Mouse (Mus musculus): ENCODE results near the gene Dpp7. TPM values are rescaled to one million over a fixed set of nuclear protein-coding genes. Genes with fewer than 3 reads are reported as not detected.
A peak's percentile ranks its signal among the peaks of the same experiment; 100 is the strongest.

The Dpp7 gene
- polyA plus RNA-seq, 1 experiment from 2014 or later = 10.6 TPM

- Histone ChIP-seq H3K9ac (ENCODE audit: low read length) (no peak overlapping the region), H3K36me3 (ENCODE audit: control insufficient read depth, insufficient read depth) (no peaks in the 10 kb centered on the region), H3K4me1 (ENCODE audit: control insufficient read depth, insufficient read depth, low read length) (peaks cover 6% of the 10 kb centered on the region; the same call in 1 of the 2 replicates), H3K9me3 (replicated peaks; ENCODE audit: control insufficient read depth, low read length) (no peaks in the 10 kb centered on the region), H3K27me3 (ENCODE audit: control insufficient read depth, insufficient read depth, low read length) (peaks cover 71% of the 10 kb centered on the region), H3K4me2 (ENCODE audit: low read depth, low read length) (no peak overlapping the region), H3K4me3 (ENCODE audit: low read length) (no peak overlapping the region), H3K27ac (ENCODE audit: low read length) (no peak overlapping the region)
- no peak for ATAC-seq (replicated peaks; ENCODE audit: extremely low read depth, insufficient read depth, low FRiP score)
- 67% methylated on average over 1 of the region's 1 CpGs for WGBS
Observed at GRCm38 (mm10) chr2:25397010-25397409, 40.9 kb upstream of the Dpp7 start.

DNA sequence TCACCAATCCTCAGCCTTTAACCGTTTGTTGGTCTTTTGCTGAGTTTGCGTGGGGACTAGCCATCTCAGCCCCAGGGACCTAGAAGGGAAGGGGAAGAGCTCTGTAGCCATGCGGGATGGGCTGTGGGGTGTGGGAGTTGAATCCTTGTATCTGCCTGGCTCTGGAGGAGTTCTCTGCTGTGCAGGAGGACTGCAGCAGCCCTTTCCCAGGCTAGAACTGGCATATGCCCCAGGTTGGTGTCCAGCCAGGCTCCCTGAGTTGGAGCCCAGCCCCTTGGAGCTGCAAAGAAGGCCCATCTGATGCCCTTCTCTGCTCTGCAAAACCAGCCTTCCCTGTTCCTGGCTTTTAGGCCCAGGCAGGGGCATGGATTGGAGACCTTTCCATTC lies 40.4 kb upstream of the Dpp7 start:
- Histone ChIP-seq H3K27me3 (ENCODE audit: control insufficient read depth, insufficient read depth, low read length) (peaks cover 67% of the 10 kb centered on the region), H3K4me2 (ENCODE audit: low read depth, low read length) (peak overlapping the region; percentile 68), H3K4me1 (ENCODE audit: control insufficient read depth, insufficient read depth, low read length) (peaks cover 6% of the 10 kb centered on the region; the same call in 1 of the 2 replicates), H3K27ac (ENCODE audit: low read length) (no peak overlapping the region), H3K9me3 (replicated peaks; ENCODE audit: control insufficient read depth, low read length) (no peaks in the 10 kb centered on the region), H3K9ac (ENCODE audit: low read length) (no peak overlapping the region; the same call in 1 of the 2 replicates), H3K36me3 (ENCODE audit: control insufficient read depth, insufficient read depth) (no peaks in the 10 kb centered on the region), H3K4me3 (ENCODE audit: low read length) (peak overlapping the region; percentile 47; the same call in 1 of the 2 replicates)
- ATAC-seq (replicated peaks; ENCODE audit: extremely low read depth, insufficient read depth, low FRiP score) = no peak
- 28% methylated on average over 3 of the region's 3 CpGs for WGBS

GRCm38 (mm10) chr2:25395721-25396596 lies 39.8 kb upstream of the Dpp7 start, which contains the start of gene Entpd2:
TSS of gene Entpd2 (plus strand) at chr2:25395874.
- 0 out of 2 replicates have a peak, but pooled peaks have one; percentile 5 for ATAC-seq (replicated peaks; ENCODE audit: extremely low read depth, insufficient read depth, low FRiP score)
- Histone ChIP-seq H3K4me1 (ENCODE audit: control insufficient read depth, insufficient read depth, low read length) (peaks cover 6% of the 10 kb centered on the region; the same call in 1 of the 2 replicates), H3K9ac (ENCODE audit: low read length) (peak within 1 kb of the TSS; percentile 50), H3K4me2 (ENCODE audit: low read depth, low read length) (peak within 1 kb of the TSS; percentile 68), H3K9me3 (replicated peaks; ENCODE audit: control insufficient read depth, low read length) (no peaks in the 10 kb centered on the region), H3K27ac (ENCODE audit: low read length) (no peak within 1 kb of the TSS), H3K4me3 (ENCODE audit: low read length) (peak within 1 kb of the TSS; percentile 47), H3K27me3 (ENCODE audit: control insufficient read depth, insufficient read depth, low read length) (peaks cover 61% of the 10 kb centered on the region), H3K36me3 (ENCODE audit: control insufficient read depth, insufficient read depth) (no peaks in the 10 kb centered on the region)
- 2% methylated on average over 57 of the region's 57 CpGs for WGBS

DNA sequence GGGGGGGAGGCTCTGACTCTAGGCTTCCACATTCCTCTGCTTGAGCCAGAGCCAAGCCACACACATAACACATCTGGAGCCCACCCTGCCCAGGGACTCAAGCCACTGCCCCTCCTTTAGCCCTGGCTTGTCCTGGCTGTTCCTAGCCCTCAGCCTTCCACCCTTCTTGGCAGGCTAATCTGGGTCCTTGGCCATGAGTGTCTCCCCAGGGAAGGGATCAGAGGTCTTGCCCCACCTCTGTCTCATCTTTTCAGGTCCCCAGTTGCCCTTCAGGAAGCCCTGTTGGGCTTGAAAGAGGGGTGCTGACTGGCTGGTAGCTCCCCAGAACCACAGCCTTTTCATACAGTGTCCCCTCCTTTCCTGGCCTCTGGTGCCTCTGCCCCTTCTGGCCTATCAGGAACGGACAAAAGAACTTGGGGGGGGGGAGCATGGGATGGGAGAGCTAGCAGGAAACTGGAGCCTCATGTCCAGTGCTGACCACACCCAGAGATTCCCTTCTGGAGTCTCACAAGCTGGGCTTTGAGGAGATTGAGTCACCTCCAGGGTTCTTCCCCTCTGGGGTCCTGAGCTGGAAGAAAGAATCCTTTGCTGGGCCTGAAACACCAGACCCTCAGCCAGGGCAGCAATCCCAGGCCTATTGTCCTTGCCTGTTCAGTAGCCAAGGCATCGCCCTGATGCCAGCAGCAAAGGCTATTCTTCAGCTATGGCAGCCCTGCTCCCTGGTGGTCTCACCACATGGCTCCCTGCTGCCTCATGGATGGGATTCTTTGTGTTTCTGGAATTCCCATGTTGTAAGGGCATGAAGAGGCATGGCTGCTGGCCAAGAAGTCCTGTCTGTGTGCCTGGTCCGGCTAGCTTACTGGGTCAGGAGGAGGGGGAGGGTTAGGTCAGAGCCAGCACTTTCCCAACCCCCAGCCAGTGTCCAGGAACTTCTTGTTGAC lies 38.4 kb upstream of the Dpp7 start:
- ATAC-seq (replicated peaks; ENCODE audit: extremely low read depth, insufficient read depth, low FRiP score) = no peak
- no peak overlapping the region for H3K27ac ChIP-seq (ENCODE audit: low read length)
- H3K27me3 ChIP-seq (ENCODE audit: control insufficient read depth, insufficient read depth, low read length) = peaks cover 50% of the 10 kb centered on the region
- WGBS = 34% methylated on average over 3 of the region's 3 CpGs
- no peaks in the 10 kb centered on the region for H3K36me3 ChIP-seq (ENCODE audit: control insufficient read depth, insufficient read depth)
- no peak overlapping the region for H3K9ac ChIP-seq (ENCODE audit: low read length)
- no peaks in the 10 kb centered on the region for H3K9me3 ChIP-seq (replicated peaks; ENCODE audit: control insufficient read depth, low read length)
- H3K4me3 ChIP-seq (ENCODE audit: low read length) = no peak overlapping the region
- H3K4me1 ChIP-seq (ENCODE audit: control insufficient read depth, insufficient read depth, low read length) = peaks cover 6% of the 10 kb centered on the region; the same call in 1 of the 2 replicates
- no peak overlapping the region for H3K4me2 ChIP-seq (ENCODE audit: low read depth, low read length)

GRCm38 (mm10) chr2:25391266-25391665 lies 35.1 kb upstream of the Dpp7 start:
- peaks cover 19% of the 10 kb centered on the region for H3K27me3 ChIP-seq (ENCODE audit: control insufficient read depth, insufficient read depth, low read length)
- ATAC-seq (replicated peaks; ENCODE audit: extremely low read depth, insufficient read depth, low FRiP score) = no peak

DNA sequence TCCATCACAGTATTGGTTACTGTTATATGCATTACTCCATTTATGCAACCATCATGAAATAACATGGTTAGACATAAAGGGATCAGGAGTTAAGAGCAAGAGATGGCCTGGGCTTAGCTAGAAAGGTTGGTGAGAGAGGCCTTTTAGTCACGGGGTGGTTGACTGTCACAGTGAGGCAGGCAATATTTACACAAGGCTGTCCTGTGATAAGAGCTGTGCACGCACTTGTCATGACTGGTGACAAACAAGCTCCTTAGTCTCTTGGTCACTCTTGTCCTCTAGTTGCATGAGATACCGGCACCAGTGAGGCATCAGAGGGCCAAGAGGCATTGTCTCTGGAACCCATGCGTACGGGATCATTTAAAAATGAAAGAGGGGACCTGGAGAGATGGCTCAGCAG lies 28.3 kb upstream of the Dpp7 start:
- ATAC-seq (replicated peaks; ENCODE audit: extremely low read depth, insufficient read depth, low FRiP score) = no peak
- 50% methylated on average over 5 of the region's 5 CpGs for WGBS
- Histone ChIP-seq H3K36me3 (ENCODE audit: control insufficient read depth, insufficient read depth) (no peaks in the 10 kb centered on the region), H3K27me3 (ENCODE audit: control insufficient read depth, insufficient read depth, low read length) (0 out of 2 replicates have a peak, but pooled peaks cover 2% of the 10 kb centered on the region), H3K9me3 (replicated peaks; ENCODE audit: control insufficient read depth, low read length) (no peaks in the 10 kb centered on the region), H3K9ac (ENCODE audit: low read length) (no peak overlapping the region), H3K4me2 (ENCODE audit: low read depth, low read length) (no peak overlapping the region), H3K4me1 (ENCODE audit: control insufficient read depth, insufficient read depth, low read length) (no peaks in the 10 kb centered on the region), H3K4me3 (ENCODE audit: low read length) (no peak overlapping the region), H3K27ac (ENCODE audit: low read length) (no peak overlapping the region)

More at GRCm38 (mm10) chr2:25391266-25391665, 35.1 kb upstream of the Dpp7 start:
- no peaks in the 10 kb centered on the region for H3K36me3 ChIP-seq (ENCODE audit: control insufficient read depth, insufficient read depth)
- peaks cover 6% of the 10 kb centered on the region; the same call in 1 of the 2 replicates for H3K4me1 ChIP-seq (ENCODE audit: control insufficient read depth, insufficient read depth, low read length)
- no peak overlapping the region for H3K4me2 ChIP-seq (ENCODE audit: low read depth, low read length)
- WGBS = 66% methylated on average over 5 of the region's 5 CpGs
- H3K4me3 ChIP-seq (ENCODE audit: low read length) = no peak overlapping the region
- H3K9ac ChIP-seq (ENCODE audit: low read length) = no peak overlapping the region
- H3K9me3 ChIP-seq (replicated peaks; ENCODE audit: control insufficient read depth, low read length) = no peaks in the 10 kb centered on the region
- H3K27ac ChIP-seq (ENCODE audit: low read length) = no peak overlapping the region

- Histone ChIP-seq H3K9me3 (replicated peaks; ENCODE audit: control insufficient read depth, low read length) (no peaks in the 10 kb centered on the region), H3K4me1 (ENCODE audit: control insufficient read depth, insufficient read depth, low read length) (peaks cover 14% of the 10 kb centered on the region), H3K36me3 (ENCODE audit: control insufficient read depth, insufficient read depth) (peaks cover 2% of the 10 kb centered on the region; the same call in 1 of the 2 replicates), H3K9ac (ENCODE audit: low read length) (no peak overlapping the region), H3K4me2 (ENCODE audit: low read depth, low read length) (no peak overlapping the region), H3K27me3 (ENCODE audit: control insufficient read depth, insufficient read depth, low read length) (no peaks in the 10 kb centered on the region; the same call in 1 of the 2 replicates), H3K4me3 (ENCODE audit: low read length) (no peak overlapping the region), H3K27ac (ENCODE audit: low read length) (no peak overlapping the region)
- 55% methylated on average over 4 of the region's 4 CpGs for WGBS
- ATAC-seq (replicated peaks; ENCODE audit: extremely low read depth, insufficient read depth, low FRiP score) = no peak
Observed at GRCm38 (mm10) chr2:25376589-25376988, 20.4 kb upstream of the Dpp7 start.

DNA sequence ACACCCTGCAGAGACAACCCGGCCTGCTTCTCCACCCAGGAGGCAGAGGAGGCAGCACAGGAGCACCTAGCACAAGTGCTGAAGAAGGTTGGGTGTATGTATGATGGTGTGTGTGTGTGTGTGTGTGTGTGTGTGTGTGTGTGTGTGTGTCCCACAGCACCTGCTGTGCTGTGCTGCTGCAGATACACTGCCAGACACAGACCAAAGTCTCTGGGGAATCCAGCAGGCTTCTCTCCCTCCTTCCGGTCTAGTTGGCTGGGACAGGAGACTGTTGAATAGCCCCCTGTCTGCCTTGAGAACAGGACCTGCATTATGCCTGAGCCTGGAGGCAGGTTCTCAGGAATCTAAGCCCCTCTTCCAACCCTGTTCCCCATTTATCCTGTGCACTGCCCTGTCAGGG lies 17.3 kb upstream of the Dpp7 start:
- peak overlapping the region; percentile 89 for H3K4me2 ChIP-seq (ENCODE audit: low read depth, low read length)
- no peak for ATAC-seq (replicated peaks; ENCODE audit: extremely low read depth, insufficient read depth, low FRiP score)
- peak overlapping the region; percentile 64 for H3K9ac ChIP-seq (ENCODE audit: low read length)
- 46% methylated on average over 2 of the region's 2 CpGs for WGBS
- no peak overlapping the region for H3K27ac ChIP-seq (ENCODE audit: low read length)
- peaks cover 2% of the 10 kb centered on the region; the same call in 1 of the 2 replicates for H3K36me3 ChIP-seq (ENCODE audit: control insufficient read depth, insufficient read depth)
- peaks cover 2% of the 10 kb centered on the region for H3K27me3 ChIP-seq (ENCODE audit: control insufficient read depth, insufficient read depth, low read length)
- peaks cover 16% of the 10 kb centered on the region for H3K4me1 ChIP-seq (ENCODE audit: control insufficient read depth, insufficient read depth, low read length)
- peak overlapping the region; percentile 66 for H3K4me3 ChIP-seq (ENCODE audit: low read length)
- no peaks in the 10 kb centered on the region for H3K9me3 ChIP-seq (replicated peaks; ENCODE audit: control insufficient read depth, low read length)

All from heart, embryonic 16.5 days (tissue).